Mouse (Mus musculus) left cerebral cortex, postnatal 4 days (tissue): ENCODE data around the gene Ankrd16. TPM values are rescaled to one million over a fixed set of nuclear protein-coding genes. Genes with fewer than 3 reads are reported as not detected.

Experiments
- total RNA-seq, 2 experiments: library from RNA; stranded (reverse); gene quantifications; 2 replicates each; pipeline ENCODE4 v1.2.3; 2021

Ankrd16 gene
- total RNA-seq, 2 experiments from 2014 or later: 75.8 to 76.1 TPM

Other genes starting within 250 kb of the Ankrd16 start
- 10 to 100 TPM; 55.3 to 57.4 TPM for gene Pfkfb3, start 223.8 kb upstream of the Ankrd16 start, total RNA-seq
- gene Rbm17, start 173.7 kb upstream of the Ankrd16 start, total RNA-seq: 100 to 1,000 TPM; 126 to 135 TPM
- gene Gm17490, start 151.6 kb upstream of the Ankrd16 start, total RNA-seq: not detected
- not detected for gene Il2ra, start 135.1 kb upstream of the Ankrd16 start, total RNA-seq
- gene Il15ra, start 72.6 kb upstream of the Ankrd16 start, total RNA-seq: 1 to 10 TPM; 2.0 to 2.2 TPM
- 10 to 100 TPM; 78.1 to 82.0 TPM for gene Fbh1, start 294 bp upstream of the Ankrd16 start, total RNA-seq